Mouse (Mus musculus): ENCODE measurements at regions not wholly inside any gene's neighbourhood (a gene's known extent, or its start where the extent isn't known, plus 50 kb on each side); places are given as distances from the start of the nearest gene placed in this dataset.
A peak's percentile ranks its signal among the peaks of the same experiment; 100 is the strongest.

GRCm38 (mm10) chr1:164703560-164704131 lies 92.8 kb upstream of the Dpt start:
- Histone ChIP-seq H3K9ac (replicated peaks) (no peak overlapping the region), H3K4me2 (ENCODE audit: low read depth) (no peak overlapping the region), H3K4me1 (replicated peaks; ENCODE audit: control insufficient read depth in 2 of 2, insufficient read depth in 2 of 2, low read length in 1 of 2) (no peaks in the 10 kb centered on the region; a peak in 1 of 4 replicates), H3K36me3 (replicated peaks; ENCODE audit: control insufficient read depth, insufficient read depth, low read depth) (no peaks in the 10 kb centered on the region), H3K27ac (no peak overlapping the region), H3K9me3 (ENCODE audit: control insufficient read depth, low read length) (no peaks in the 10 kb centered on the region), H3K4me3 (ENCODE audit: insufficient read depth in 1 of 2, low read depth in 2 of 2, low read length in 2 of 2) (no peak overlapping the region), H3K27me3 (ENCODE audit: control insufficient read depth, insufficient read depth, low read length) (no peaks in the 10 kb centered on the region)
- TF ChIP-seq CTCF (IDR thresholded peaks at IDR 0.05; ENCODE audit: low read depth): no peak
- no peak for TF ChIP-seq EP300 (IDR thresholded peaks at IDR 0.05; ENCODE audit: low read depth)
- 37% methylated on average over 4 of the region's 4 CpGs for WGBS (ENCODE audit: insufficient replicate concordance)
- ATAC-seq (ENCODE audit: insufficient read depth): peak; percentile 55; the same call in 1 of the 2 replicates
- DNase-seq (ENCODE audit: low read depth in 3 of 3, low spot score in 3 of 3): peak; percentile 3 to 23 (median 14)

- DNase-seq (ENCODE audit: low read depth in 3 of 3, low spot score in 3 of 3): no peak
- WGBS (ENCODE audit: insufficient replicate concordance): 68% methylated on average over 1 of the region's 1 CpGs
- no peak for TF ChIP-seq CTCF (IDR thresholded peaks at IDR 0.05; ENCODE audit: low read depth)
- TF ChIP-seq EP300 (IDR thresholded peaks at IDR 0.05; ENCODE audit: low read depth): no peak
These were observed 106.4 kb upstream of the Dpt start for GRCm38 (mm10) chr1:164690055-164690454.

GRCm38 (mm10) chr1:164689311-164689710 lies 107.1 kb upstream of the Dpt start:
- Histone ChIP-seq H3K27ac (no peak overlapping the region), H3K36me3 (replicated peaks; ENCODE audit: control insufficient read depth, insufficient read depth, low read depth) (no peaks in the 10 kb centered on the region), H3K9ac (replicated peaks) (no peak overlapping the region), H3K4me3 (ENCODE audit: insufficient read depth in 1 of 2, low read depth in 2 of 2, low read length in 2 of 2) (no peak overlapping the region), H3K9me3 (ENCODE audit: control insufficient read depth, low read length) (no peaks in the 10 kb centered on the region), H3K27me3 (ENCODE audit: control insufficient read depth, insufficient read depth, low read length) (no peaks in the 10 kb centered on the region), H3K4me2 (ENCODE audit: low read depth) (no peak overlapping the region), H3K4me1 (replicated peaks; ENCODE audit: control insufficient read depth in 2 of 2, insufficient read depth in 2 of 2, low read length in 1 of 2) (no peaks in the 10 kb centered on the region)
- ATAC-seq (ENCODE audit: insufficient read depth): no peak
- 55% methylated on average over 4 of the region's 4 CpGs for WGBS (ENCODE audit: insufficient replicate concordance)
- DNase-seq (ENCODE audit: low read depth in 3 of 3, low spot score in 3 of 3): no peak
- no peak for TF ChIP-seq EP300 (IDR thresholded peaks at IDR 0.05; ENCODE audit: low read depth)
- TF ChIP-seq CTCF (IDR thresholded peaks at IDR 0.05; ENCODE audit: low read depth): no peak

More at GRCm38 (mm10) chr1:164690055-164690454, 106.4 kb upstream of the Dpt start:
- H3K4me2 ChIP-seq (ENCODE audit: low read depth): no peak overlapping the region
- no peaks in the 10 kb centered on the region for H3K36me3 ChIP-seq (replicated peaks; ENCODE audit: control insufficient read depth, insufficient read depth, low read depth)
- H3K4me3 ChIP-seq (ENCODE audit: insufficient read depth in 1 of 2, low read depth in 2 of 2, low read length in 2 of 2): no peak overlapping the region
- H3K9ac ChIP-seq (replicated peaks): no peak overlapping the region
- ATAC-seq (ENCODE audit: insufficient read depth): no peak
- H3K27me3 ChIP-seq (ENCODE audit: control insufficient read depth, insufficient read depth, low read length): no peaks in the 10 kb centered on the region
- no peak overlapping the region for H3K27ac ChIP-seq
- H3K4me1 ChIP-seq (replicated peaks; ENCODE audit: control insufficient read depth in 2 of 2, insufficient read depth in 2 of 2, low read length in 1 of 2): no peaks in the 10 kb centered on the region
- H3K9me3 ChIP-seq (ENCODE audit: control insufficient read depth, low read length): no peaks in the 10 kb centered on the region

GRCm38 (mm10) chr1:164684437-164684836 lies 112.0 kb upstream of the Dpt start:
- 25% methylated on average over 2 of the region's 2 CpGs for WGBS (ENCODE audit: insufficient replicate concordance)
- Histone ChIP-seq H3K27ac (no peak overlapping the region), H3K4me1 (replicated peaks; ENCODE audit: control insufficient read depth in 2 of 2, insufficient read depth in 2 of 2, low read length in 1 of 2) (no peaks in the 10 kb centered on the region), H3K36me3 (replicated peaks; ENCODE audit: control insufficient read depth, insufficient read depth, low read depth) (no peaks in the 10 kb centered on the region), H3K4me2 (ENCODE audit: low read depth) (no peak overlapping the region), H3K27me3 (ENCODE audit: control insufficient read depth, insufficient read depth, low read length) (no peaks in the 10 kb centered on the region), H3K4me3 (ENCODE audit: insufficient read depth in 1 of 2, low read depth in 2 of 2, low read length in 2 of 2) (no peak overlapping the region), H3K9me3 (ENCODE audit: control insufficient read depth, low read length) (no peaks in the 10 kb centered on the region), H3K9ac (replicated peaks) (no peak overlapping the region)
- TF ChIP-seq CTCF (IDR thresholded peaks at IDR 0.05; ENCODE audit: low read depth): no peak
- TF ChIP-seq EP300 (IDR thresholded peaks at IDR 0.05; ENCODE audit: low read depth): no peak
- no peak for ATAC-seq (ENCODE audit: insufficient read depth)
- no peak for DNase-seq (ENCODE audit: low read depth in 3 of 3, low spot score in 3 of 3)

GRCm38 (mm10) chr1:164683788-164684187 lies 112.7 kb upstream of the Dpt start:
- ATAC-seq (ENCODE audit: insufficient read depth) (no peak), DNase-seq (ENCODE audit: low read depth in 3 of 3, low spot score in 3 of 3) (no peak)
- no peak overlapping the region for H3K27ac ChIP-seq
- TF ChIP-seq CTCF (IDR thresholded peaks at IDR 0.05; ENCODE audit: low read depth) (no peak), EP300 (IDR thresholded peaks at IDR 0.05; ENCODE audit: low read depth) (no peak)
- no peaks in the 10 kb centered on the region for H3K4me1 ChIP-seq (replicated peaks; ENCODE audit: control insufficient read depth in 2 of 2, insufficient read depth in 2 of 2, low read length in 1 of 2)
- no peaks in the 10 kb centered on the region for H3K9me3 ChIP-seq (ENCODE audit: control insufficient read depth, low read length)
- H3K36me3 ChIP-seq (replicated peaks; ENCODE audit: control insufficient read depth, insufficient read depth, low read depth): no peaks in the 10 kb centered on the region
- 65% methylated on average over 3 of the region's 3 CpGs for WGBS (ENCODE audit: insufficient replicate concordance)
- no peak overlapping the region for H3K4me2 ChIP-seq (ENCODE audit: low read depth)
- H3K27me3 ChIP-seq (ENCODE audit: control insufficient read depth, insufficient read depth, low read length): no peaks in the 10 kb centered on the region
- H3K4me3 ChIP-seq (ENCODE audit: insufficient read depth in 1 of 2, low read depth in 2 of 2, low read length in 2 of 2): no peak overlapping the region
- no peak overlapping the region for H3K9ac ChIP-seq (replicated peaks)
